Mouse (Mus musculus): ENCODE results near the gene Inpp5b. TPM values are rescaled to one million over a fixed set of nuclear protein-coding genes. Genes with fewer than 3 reads are reported as not detected.

Inpp5b gene
- polyA plus RNA-seq, 1 experiment from 2014 or later, result 25.3 TPM

DNA sequence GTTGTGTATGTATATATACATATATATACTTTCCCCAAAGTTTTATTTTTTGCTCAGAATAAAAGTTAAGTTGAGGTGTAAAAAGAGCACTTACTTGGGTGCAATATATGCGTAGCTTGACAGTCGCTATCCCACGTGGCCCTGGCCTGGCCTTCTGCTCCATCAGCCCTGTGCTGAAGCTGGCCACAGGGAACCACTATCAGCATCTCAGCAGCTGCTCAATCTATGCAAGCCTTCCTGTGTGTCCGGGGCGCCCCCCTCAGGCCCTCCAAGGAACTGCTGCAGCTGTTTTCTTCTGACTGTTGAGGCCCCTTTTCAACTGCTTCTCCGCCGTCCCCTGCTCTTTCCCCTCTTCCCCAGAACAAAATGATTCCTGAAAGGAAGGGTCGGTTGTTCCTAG, 105.9 kb downstream of the Inpp5b start:
- no peak overlapping the region for H3K27ac ChIP-seq (ENCODE audit: low read length)
- ATAC-seq, result no peak
- no peak overlapping the region for H3K4me2 ChIP-seq (ENCODE audit: low read length)
- H3K4me3 ChIP-seq (replicated peaks; ENCODE audit: low read length), result no peak overlapping the region
- H3K9me3 ChIP-seq (ENCODE audit: control insufficient read depth, low read length), result no peaks in the 10 kb centered on the region
- no peaks in the 10 kb centered on the region for H3K36me3 ChIP-seq (ENCODE audit: control insufficient read depth, insufficient read depth)
- WGBS, result 5% methylated on average over 8 of the region's 8 CpGs
- H3K9ac ChIP-seq (replicated peaks; ENCODE audit: low read depth, low read length), result no peak overlapping the region
- peaks cover 21% of the 10 kb centered on the region for H3K4me1 ChIP-seq (replicated peaks; ENCODE audit: control insufficient read depth, insufficient read depth, low read length)
- H3K27me3 ChIP-seq (replicated peaks; ENCODE audit: control insufficient read depth, insufficient read depth, low read length), result no peaks in the 10 kb centered on the region

GRCm38 (mm10) chr4:124849631-124850260, 108.1 kb downstream of the Inpp5b start:
- Histone ChIP-seq H3K4me3 (replicated peaks; ENCODE audit: low read length) (peak overlapping the region; percentile 92), H3K4me2 (ENCODE audit: low read length) (peak overlapping the region; percentile 89), H3K4me1 (replicated peaks; ENCODE audit: control insufficient read depth, insufficient read depth, low read length) (peaks cover 27% of the 10 kb centered on the region), H3K9me3 (ENCODE audit: control insufficient read depth, low read length) (no peaks in the 10 kb centered on the region), H3K27ac (ENCODE audit: low read length) (peak overlapping the region; percentile 90), H3K36me3 (ENCODE audit: control insufficient read depth, insufficient read depth) (peaks cover 1% of the 10 kb centered on the region; the same call in 1 of the 2 replicates), H3K27me3 (replicated peaks; ENCODE audit: control insufficient read depth, insufficient read depth, low read length) (no peaks in the 10 kb centered on the region), H3K9ac (replicated peaks; ENCODE audit: low read depth, low read length) (peak overlapping the region; percentile 94)
- ATAC-seq, result peak; percentile 44
- 0% methylated on average over 23 of the region's 24 CpGs for WGBS

DNA sequence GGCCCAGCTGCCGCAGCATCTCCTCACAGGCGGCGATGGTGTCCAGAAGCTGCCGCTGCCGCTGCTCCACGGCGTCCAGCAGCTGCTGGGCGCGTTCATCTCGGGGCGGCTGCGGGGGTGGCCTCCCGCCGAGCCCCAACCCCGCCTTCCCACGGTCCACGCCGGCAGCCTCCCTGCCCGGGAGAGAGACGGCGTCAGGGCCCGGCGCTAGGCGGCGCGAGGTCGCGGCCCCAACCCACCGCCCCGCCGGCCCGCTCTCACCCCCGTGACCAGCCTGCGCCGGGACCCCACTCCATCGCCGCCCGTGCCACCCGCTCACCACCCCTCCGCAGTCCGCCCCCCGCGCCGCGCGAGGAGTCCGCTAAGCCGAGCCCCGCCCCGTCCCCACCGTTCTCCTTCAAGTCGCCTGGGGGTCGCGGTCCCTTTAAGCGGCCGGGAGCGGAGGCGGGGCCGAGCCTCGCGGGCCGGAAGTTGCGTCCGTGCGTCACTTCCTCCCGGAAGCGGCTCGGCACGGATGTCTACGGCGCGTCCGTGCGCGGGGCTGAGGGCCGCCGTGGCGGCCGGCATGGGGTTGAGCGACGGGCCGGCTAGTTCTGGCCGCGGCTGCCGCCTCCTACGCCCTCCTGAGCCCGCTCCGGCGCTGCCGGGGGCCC, 108.7 kb downstream of the Inpp5b start, which contains the start of gene Yrdc:
Yrdc (plus strand) TSS at position 419 of the 653 bp plus-strand sequence.
- H3K4me2 ChIP-seq (ENCODE audit: low read length), result peak within 1 kb of the TSS; percentile 89
- H3K27ac ChIP-seq (ENCODE audit: low read length), result peak within 1 kb of the TSS; percentile 90
- WGBS, result under 1% methylated on average over 68 of the region's 90 CpGs
- no peaks in the 10 kb centered on the region for H3K9me3 ChIP-seq (ENCODE audit: control insufficient read depth, low read length)
- H3K36me3 ChIP-seq (ENCODE audit: control insufficient read depth, insufficient read depth), result peaks cover 2% of the 10 kb centered on the region; the same call in 1 of the 2 replicates
- peak; percentile 95 for ATAC-seq
- H3K27me3 ChIP-seq (replicated peaks; ENCODE audit: control insufficient read depth, insufficient read depth, low read length), result no peaks in the 10 kb centered on the region
- H3K4me3 ChIP-seq (replicated peaks; ENCODE audit: low read length), result peak within 1 kb of the TSS; percentile 92
- peak within 1 kb of the TSS; percentile 94 for H3K9ac ChIP-seq (replicated peaks; ENCODE audit: low read depth, low read length)
- H3K4me1 ChIP-seq (replicated peaks; ENCODE audit: control insufficient read depth, insufficient read depth, low read length), result peaks cover 27% of the 10 kb centered on the region

MicroRNAs within 50 kb of the gene (microRNA counts, 519-probe panel; counts per million panel counts)
- microRNA mmu-miR-697 (not detected), microRNA mmu-miR-698 (not detected)

Small RNA genes lying within 50 kb of the gene (microRNA-seq; reads per million reads assigned to microRNA genes)
- gene Gm24721 (not detected), gene Mir697 (not detected), gene Mir698 (not detected)

Other genes with a start within 250 kb of the Inpp5b start
- gene 3100002H09Rik, start 131.0 kb upstream of the Inpp5b start, polyA plus RNA-seq (2015; fragmentation: Nextera tagmentation; extraction: Ambion mirVana), result 1.1 and 1.7 TPM in 2 replicates
- gene Pou3f1, start 85.0 kb upstream of the Inpp5b start, polyA plus RNA-seq (2015; fragmentation: Nextera tagmentation; extraction: Ambion mirVana), result 20.9 and 22.7 TPM in 2 replicates
- gene Utp11, start 48.2 kb upstream of the Inpp5b start, polyA plus RNA-seq (2015; fragmentation: Nextera tagmentation; extraction: Ambion mirVana), result 42.1 and 48.3 TPM in 2 replicates
- gene Fhl3, start 41.1 kb upstream of the Inpp5b start, polyA plus RNA-seq (2015; fragmentation: Nextera tagmentation; extraction: Ambion mirVana), result 1.9 and 2.3 TPM in 2 replicates
- 128 and 129 TPM in 2 replicates for gene Sf3a3, start 27.1 kb upstream of the Inpp5b start, polyA plus RNA-seq (2015; fragmentation: Nextera tagmentation; extraction: Ambion mirVana)
- gene Mtf1, start 60.3 kb downstream of the Inpp5b start, polyA plus RNA-seq (2015; fragmentation: Nextera tagmentation; extraction: Ambion mirVana), result 12.1 and 14.9 TPM in 2 replicates
- 50.3 and 51.2 TPM in 2 replicates for gene Yrdc, start 108.8 kb downstream of the Inpp5b start, polyA plus RNA-seq (2015; fragmentation: Nextera tagmentation; extraction: Ambion mirVana)
- gene 1110065P20Rik, start 109.3 kb downstream of the Inpp5b start, polyA plus RNA-seq (2015; fragmentation: Nextera tagmentation; extraction: Ambion mirVana), result 65.1 and 75.2 TPM in 2 replicates
- 8.3 and 11.0 TPM in 2 replicates for gene Maneal, start 120.3 kb downstream of the Inpp5b start, polyA plus RNA-seq (2015; fragmentation: Nextera tagmentation; extraction: Ambion mirVana)
- gene Epha10, start 139.0 kb downstream of the Inpp5b start, polyA plus RNA-seq (2015; fragmentation: Nextera tagmentation; extraction: Ambion mirVana), result 1.2 and 2.7 TPM in 2 replicates
- 17.1 and 17.2 TPM in 2 replicates for gene 9930104L06Rik, start 195.2 kb downstream of the Inpp5b start, polyA plus RNA-seq (2015; fragmentation: Nextera tagmentation; extraction: Ambion mirVana)
- 70.0 and 76.6 TPM in 2 replicates for gene Cdca8, start 197.5 kb downstream of the Inpp5b start, polyA plus RNA-seq (2015; fragmentation: Nextera tagmentation; extraction: Ambion mirVana)
- 1.1 and 1.3 TPM in 2 replicates for gene Rspo1, start 244.6 kb downstream of the Inpp5b start, polyA plus RNA-seq (2015; fragmentation: Nextera tagmentation; extraction: Ambion mirVana)

Data from forebrain, embryonic 16.5 days (tissue).